Mouse (Mus musculus): Measurements from ENCODE around the gene Fdps.

DNA sequence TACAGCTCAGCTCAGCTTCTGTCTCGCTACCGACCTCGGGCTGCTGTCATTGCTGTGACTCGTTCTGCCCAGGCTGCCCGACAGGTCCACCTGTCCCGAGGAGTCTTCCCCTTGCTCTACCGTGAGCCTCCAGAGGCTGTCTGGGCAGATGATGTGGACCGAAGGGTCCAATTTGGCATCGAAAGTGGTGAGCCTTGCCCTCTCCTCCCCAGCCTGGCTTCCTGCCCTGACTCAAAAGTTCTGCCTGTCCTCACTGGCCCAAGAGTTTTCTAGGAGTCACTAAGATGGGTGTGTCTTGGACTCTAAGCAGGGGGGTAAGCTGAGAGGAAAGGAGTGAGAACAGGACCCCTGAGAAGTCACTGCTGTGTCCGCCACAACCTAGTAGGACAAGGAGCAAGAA lies 43.1 kb upstream of the Fdps start:
- TF ChIP-seq ZC3H11A (IDR thresholded peaks at IDR 0.05; ENCODE audit: borderline replicate concordance, low read depth, low read length) (no peak), MAFK (IDR thresholded peaks at IDR 0.05; ENCODE audit: insufficient read depth, low read depth, low read length) (no peak), HCFC1 (IDR thresholded peaks at IDR 0.05; ENCODE audit: borderline replicate concordance, insufficient read depth, low read length) (no peak), CHD2 (IDR thresholded peaks at IDR 0.05; ENCODE audit: low read depth, low read length) (no peak)

All from ES-E14 (cell line).